Mouse (Mus musculus) spleen, postnatal 0 days (tissue): ENCODE data around the gene C130074G19Rik. TPM values are rescaled to one million over a fixed set of nuclear protein-coding genes. Genes with fewer than 3 reads are reported as not detected.

Experiments
- microRNA counts: library from miRNA; unstranded; fragments of <30 nt; microRNA quantifications from one replicate; lab custom pipeline; 2015
- polyA plus RNA-seq: library from polyadenylated mRNA; unstranded; fragments of >200 nt; fragmentation: Nextera tagmentation; extraction: Ambion mirVana; gene quantifications from 2 replicates; pipeline ENCODE4 v1.2.1, GENCODE M21; 2015

The C130074G19Rik gene
- 2.5 and 3.0 TPM in 2 replicates for polyA plus RNA-seq

DNA sequence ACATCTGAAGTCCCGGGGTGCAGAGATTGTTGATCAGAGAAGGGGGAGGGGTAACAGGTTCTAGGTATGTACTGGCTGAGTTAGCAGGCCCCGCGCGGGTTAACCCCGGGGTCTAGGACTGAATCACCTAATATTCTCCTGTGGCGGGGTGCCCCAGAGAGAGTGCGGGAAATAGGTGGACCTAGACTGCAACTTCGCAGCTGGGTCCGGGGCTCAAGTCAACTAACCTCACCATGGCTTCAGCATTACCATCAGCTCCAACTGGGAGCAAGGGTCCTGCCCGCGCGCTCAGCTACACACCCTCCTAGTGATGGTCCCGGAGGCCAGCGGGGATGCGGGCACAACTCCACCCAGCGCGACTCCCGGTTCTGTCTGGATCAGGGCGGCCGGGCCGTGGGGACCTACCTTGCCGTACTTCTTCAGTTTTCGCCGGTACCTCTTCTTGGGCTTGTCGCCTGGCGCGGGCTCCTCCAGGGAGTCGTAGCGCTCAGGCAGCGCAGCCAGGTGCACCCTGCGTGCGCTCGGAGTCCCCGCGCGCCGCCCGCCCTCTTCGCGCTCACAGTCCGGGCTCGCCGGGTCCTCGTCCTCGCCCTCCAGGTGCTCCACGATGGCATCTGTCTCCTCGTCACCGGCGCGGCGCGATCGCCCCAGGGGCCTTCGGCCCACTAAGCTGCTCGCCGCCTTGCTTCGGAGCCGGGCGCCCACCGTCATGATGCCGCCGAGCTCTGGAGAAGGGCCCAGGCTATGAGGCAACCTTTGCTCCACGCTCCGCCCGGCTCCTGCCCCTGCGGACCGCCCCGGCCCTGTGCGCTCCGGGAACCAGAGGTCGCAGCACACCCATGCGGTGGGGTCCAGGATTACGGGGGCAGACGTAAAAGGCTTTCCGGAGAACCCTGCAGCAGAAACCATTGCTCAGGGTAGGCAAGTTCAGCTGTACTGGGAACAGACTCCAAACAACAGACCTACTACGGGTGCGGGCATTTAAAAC is at the start of gene C130074G19Rik:
C130074G19Rik (minus strand) TSS at position 938 of the 988 bp plus-strand sequence.

DNA sequence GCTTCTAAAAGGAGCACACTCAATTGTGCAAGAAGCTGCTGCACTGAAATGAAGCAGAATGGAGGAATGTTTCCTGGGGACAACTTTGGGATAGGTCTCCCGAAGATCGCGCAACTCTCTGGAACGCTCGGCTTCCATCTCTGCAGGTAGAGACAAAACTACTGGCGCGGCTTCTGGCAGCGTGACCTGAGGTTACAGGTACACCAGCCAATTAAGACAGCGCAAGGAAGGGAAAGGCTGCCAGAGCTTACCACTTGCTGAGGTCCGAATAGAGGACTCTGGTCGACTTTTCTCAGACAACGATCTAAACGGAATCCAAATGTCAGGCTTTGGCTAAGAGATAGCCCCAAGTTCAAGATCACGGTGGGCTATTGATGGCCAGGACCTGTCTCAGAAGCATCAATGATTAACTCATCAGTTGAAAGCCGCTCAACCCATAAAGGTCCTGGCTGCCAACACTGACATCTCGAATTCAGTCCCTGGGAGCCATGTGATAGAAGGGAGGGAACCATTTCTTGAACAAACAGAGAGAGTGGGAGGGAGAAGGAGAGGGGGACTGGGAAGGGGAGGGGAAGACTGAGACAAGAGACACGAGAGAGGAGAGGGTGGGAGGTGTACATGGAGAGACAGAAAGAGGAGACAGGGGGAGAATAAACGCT is 36.8 kb downstream of the C130074G19Rik start, which contains the start of gene Marc2:
Marc2 (minus strand) TSS at position 360 of the 659 bp plus-strand sequence.

MicroRNAs within 50 kb of the gene (microRNA counts, 519-probe panel; counts per million panel counts)
- 2,809 counts per million, percentile 5 among the panel's probes with 10 or more counts for microRNA mmu-miR-1981 (lab: Ali Mortazavi, UCI)

Other genes starting within 250 kb of the C130074G19Rik start
- gene Hlx, start 150.6 kb downstream of the C130074G19Rik start, polyA plus RNA-seq, result 9.1 and 10.9 TPM in 2 replicates
- not detected in 2 replicates for gene Marc1, start 71.9 kb downstream of the C130074G19Rik start, polyA plus RNA-seq
- 190 and 200 TPM in 2 replicates for gene Marc2, start 36.8 kb downstream of the C130074G19Rik start, polyA plus RNA-seq
- 0.81 and 0.87 TPM in 2 replicates for gene Mark1, start 116.4 kb upstream of the C130074G19Rik start, polyA plus RNA-seq